Mouse (Mus musculus) limb, embryonic 13.5 days (tissue): ENCODE results near the gene Celf2. TPM values are rescaled to one million over a fixed set of nuclear protein-coding genes. Genes with fewer than 3 reads are reported as not detected.

ENCODE experiments used
- ATAC-seq: fragments of 200-750 bp; cut with Nextera tagmentation; 2 replicates; pipeline ENCODE4 v1.8.0; 2017; ENCODE audit warnings: low read depth, moderate number of reproducible peaks, moderate TSS enrichment; ENCODE audit not compliant: low FRiP score
- H3K27ac ChIP-seq: fragments of 300-500 bp; sonication (generic); 2 replicates; pipeline ENCODE4 v1.5.1; 2015; ENCODE audit warnings: inconsistent platforms, mild to moderate bottlenecking, moderate library complexity
- H3K27me3 ChIP-seq: fragments of 300-500 bp; sonication (generic); 2 replicates; pipeline ENCODE4 v1.6.1; 2015; ENCODE audit warnings: mild to moderate bottlenecking, inconsistent platforms
- H3K36me3 ChIP-seq: fragments of 300-500 bp; sonication (generic); 2 replicates; pipeline ENCODE4 v1.6.1; 2015; ENCODE audit warnings: inconsistent platforms, mild to moderate bottlenecking, moderate library complexity
- H3K4me1 ChIP-seq: fragments of 300-500 bp; sonication (generic); 2 replicates; pipeline ENCODE4 v1.6.1; 2015; ENCODE audit warnings: inconsistent platforms
- H3K4me2 ChIP-seq: fragments of 300-500 bp; sonication (generic); replicated peaks from 2 replicates; pipeline ENCODE4 v1.6.1; 2015; ENCODE audit warnings: inconsistent platforms, mild to moderate bottlenecking, moderate library complexity
- H3K4me3 ChIP-seq: fragments of 300-500 bp; sonication (generic); 2 replicates; pipeline ENCODE4 v1.5.1; 2015; ENCODE audit warnings: moderate library complexity, mild to moderate bottlenecking, inconsistent platforms
- H3K9ac ChIP-seq: fragments of 300-500 bp; sonication (generic); 2 replicates; pipeline ENCODE4 v1.6.1; 2015; ENCODE audit warnings: mild to moderate bottlenecking, inconsistent platforms
- H3K9me3 ChIP-seq: fragments of 300-500 bp; sonication (generic); 2 replicates; pipeline ENCODE4 v1.6.1; 2016; ENCODE audit warnings: inconsistent platforms
- WGBS: fragments of 180-500 bp; shearing (Covaris S2); methylation state at CpG from one replicate; pipeline ENCODE4 v1.1.7; 2015; 5-methylcytosine and 5-hydroxymethylcytosine counted together
- polyA plus RNA-seq: library from polyadenylated mRNA; unstranded; fragments of >200 nt; fragmentation: Nextera tagmentation; extraction: Ambion mirVana; gene quantifications from 2 replicates; pipeline ENCODE4 v1.2.1, GENCODE M21; 2015

Gene Celf2
- polyA plus RNA-seq, 1 experiment from 2014 or later = 68.8 TPM

- no peaks in the 10 kb centered on the region for H3K36me3 ChIP-seq
- H3K9me3 ChIP-seq = no peaks in the 10 kb centered on the region
- H3K9ac ChIP-seq = no peak overlapping the region
- no peak overlapping the region for H3K27ac ChIP-seq
- 34% methylated on average over 1 of the region's 1 CpGs for WGBS
- ATAC-seq = no peak
- H3K4me3 ChIP-seq = no peak overlapping the region
- H3K27me3 ChIP-seq = no peaks in the 10 kb centered on the region
- no peaks in the 10 kb centered on the region for H3K4me1 ChIP-seq
- H3K4me2 ChIP-seq = no peak overlapping the region
These were observed 10.1 kb upstream of the Celf2 start for GRCm38 (mm10) chr2:7519473-7519872.

- no peaks in the 10 kb centered on the region for H3K9me3 ChIP-seq
- H3K4me1 ChIP-seq = no peaks in the 10 kb centered on the region
- H3K9ac ChIP-seq = no peak overlapping the region
- H3K27me3 ChIP-seq = no peaks in the 10 kb centered on the region
- H3K4me2 ChIP-seq = no peak overlapping the region
- H3K36me3 ChIP-seq = no peaks in the 10 kb centered on the region
- no peak for ATAC-seq
- H3K4me3 ChIP-seq = no peak overlapping the region
- H3K27ac ChIP-seq = no peak overlapping the region
These were observed 15.9 kb downstream of the Celf2 start for GRCm38 (mm10) chr2:7493420-7493819.

GRCm38 (mm10) chr2:7484974-7485373 lies 24.4 kb downstream of the Celf2 start:
- no peak for ATAC-seq
- H3K27ac ChIP-seq = no peak overlapping the region
- WGBS = 80% methylated on average over 2 of the region's 2 CpGs
- no peaks in the 10 kb centered on the region for H3K27me3 ChIP-seq
- H3K4me1 ChIP-seq = no peaks in the 10 kb centered on the region
- no peaks in the 10 kb centered on the region for H3K9me3 ChIP-seq
- no peaks in the 10 kb centered on the region for H3K36me3 ChIP-seq
- no peak overlapping the region for H3K4me3 ChIP-seq
- H3K9ac ChIP-seq = no peak overlapping the region
- no peak overlapping the region for H3K4me2 ChIP-seq

- Histone ChIP-seq H3K4me3 (no peak overlapping the region), H3K9ac (no peak overlapping the region), H3K36me3 (no peaks in the 10 kb centered on the region), H3K9me3 (no peaks in the 10 kb centered on the region), H3K27me3 (no peaks in the 10 kb centered on the region), H3K4me1 (no peaks in the 10 kb centered on the region), H3K27ac (no peak overlapping the region), H3K4me2 (no peak overlapping the region)
- 70% methylated on average over 4 of the region's 4 CpGs for WGBS
- no peak for ATAC-seq
These were observed 27.3 kb downstream of the Celf2 start for GRCm38 (mm10) chr2:7482062-7482461.

GRCm38 (mm10) chr2:7460329-7461056 lies 48.9 kb downstream of the Celf2 start:
- no peaks in the 10 kb centered on the region for H3K9me3 ChIP-seq

GRCm38 (mm10) chr2:7438721-7439282 lies 70.6 kb downstream of the Celf2 start:
- Histone ChIP-seq H3K27me3 (no peaks in the 10 kb centered on the region), H3K4me1 (no peaks in the 10 kb centered on the region), H3K4me3 (no peak overlapping the region), H3K36me3 (no peaks in the 10 kb centered on the region), H3K9ac (no peak overlapping the region), H3K9me3 (no peaks in the 10 kb centered on the region), H3K4me2 (no peak overlapping the region), H3K27ac (no peak overlapping the region)
- ATAC-seq = no peak
- 81% methylated on average over 8 of the region's 8 CpGs for WGBS

More at GRCm38 (mm10) chr2:7460329-7461056, 48.9 kb downstream of the Celf2 start:
- Histone ChIP-seq H3K4me2 (no peak overlapping the region), H3K36me3 (no peaks in the 10 kb centered on the region), H3K4me3 (no peak overlapping the region), H3K27ac (no peak overlapping the region), H3K4me1 (no peaks in the 10 kb centered on the region), H3K9ac (no peak overlapping the region), H3K27me3 (no peaks in the 10 kb centered on the region)
- 74% methylated on average over 5 of the region's 5 CpGs for WGBS
- ATAC-seq = no peak

GRCm38 (mm10) chr2:7426481-7426880 lies 82.9 kb downstream of the Celf2 start:
- 83% methylated on average over 1 of the region's 1 CpGs for WGBS
- Histone ChIP-seq H3K4me3 (no peak overlapping the region), H3K4me2 (no peak overlapping the region), H3K27me3 (no peaks in the 10 kb centered on the region), H3K9me3 (no peaks in the 10 kb centered on the region), H3K36me3 (no peaks in the 10 kb centered on the region), H3K27ac (no peak overlapping the region), H3K4me1 (no peaks in the 10 kb centered on the region), H3K9ac (no peak overlapping the region)
- no peak for ATAC-seq

GRCm38 (mm10) chr2:7400530-7400929 lies 108.8 kb downstream of the Celf2 start:
- Histone ChIP-seq H3K27me3 (no peaks in the 10 kb centered on the region), H3K4me1 (no peaks in the 10 kb centered on the region), H3K4me2 (no peak overlapping the region), H3K9me3 (no peaks in the 10 kb centered on the region), H3K27ac (no peak overlapping the region), H3K4me3 (no peak overlapping the region), H3K36me3 (no peaks in the 10 kb centered on the region), H3K9ac (no peak overlapping the region)
- no peak for ATAC-seq
- WGBS = 82% methylated on average over 3 of the region's 3 CpGs

GRCm38 (mm10) chr2:7395935-7396334 lies 113.4 kb downstream of the Celf2 start:
- Histone ChIP-seq H3K4me2 (peak overlapping the region; percentile 51), H3K4me1 (no peaks in the 10 kb centered on the region), H3K27me3 (no peaks in the 10 kb centered on the region), H3K27ac (no peak overlapping the region), H3K36me3 (no peaks in the 10 kb centered on the region), H3K9ac (peak overlapping the region; percentile 19; the same call in 1 of the 2 replicates), H3K9me3 (no peaks in the 10 kb centered on the region), H3K4me3 (peak overlapping the region; percentile 24)
- ATAC-seq = no peak
- WGBS = 39% methylated on average over 8 of the region's 8 CpGs

- H3K4me3 ChIP-seq = peak overlapping the region; percentile 24
- WGBS = 47% methylated on average over 7 of the region's 7 CpGs
- no peaks in the 10 kb centered on the region for H3K36me3 ChIP-seq
- H3K27me3 ChIP-seq = no peaks in the 10 kb centered on the region
- no peaks in the 10 kb centered on the region for H3K9me3 ChIP-seq
- ATAC-seq = no peak
- H3K4me2 ChIP-seq = peak overlapping the region; percentile 51
- no peak overlapping the region for H3K27ac ChIP-seq
- no peaks in the 10 kb centered on the region for H3K4me1 ChIP-seq
- peak overlapping the region; percentile 19; the same call in 1 of the 2 replicates for H3K9ac ChIP-seq
These were observed 113.9 kb downstream of the Celf2 start for GRCm38 (mm10) chr2:7395473-7395872.

- Histone ChIP-seq H3K9ac (no peak overlapping the region), H3K4me2 (no peak overlapping the region), H3K4me3 (no peak overlapping the region), H3K27me3 (no peaks in the 10 kb centered on the region), H3K9me3 (no peaks in the 10 kb centered on the region), H3K27ac (no peak overlapping the region), H3K4me1 (no peaks in the 10 kb centered on the region), H3K36me3 (no peaks in the 10 kb centered on the region)
- 87% methylated on average over 2 of the region's 2 CpGs for WGBS
- ATAC-seq = no peak
These were observed 116.9 kb downstream of the Celf2 start for GRCm38 (mm10) chr2:7392500-7392899.

- no peak overlapping the region for H3K4me2 ChIP-seq
- WGBS = 84% methylated on average over 5 of the region's 5 CpGs
- no peak overlapping the region for H3K9ac ChIP-seq
- no peak for ATAC-seq
- H3K27me3 ChIP-seq = no peaks in the 10 kb centered on the region
- H3K4me1 ChIP-seq = no peaks in the 10 kb centered on the region
- no peaks in the 10 kb centered on the region for H3K36me3 ChIP-seq
- no peak overlapping the region for H3K4me3 ChIP-seq
- H3K9me3 ChIP-seq = no peaks in the 10 kb centered on the region
- H3K27ac ChIP-seq = no peak overlapping the region
These were observed 120.1 kb downstream of the Celf2 start for GRCm38 (mm10) chr2:7389264-7389663.

GRCm38 (mm10) chr2:7378736-7379135 lies 130.6 kb downstream of the Celf2 start:
- Histone ChIP-seq H3K9ac (no peak overlapping the region), H3K4me1 (no peaks in the 10 kb centered on the region), H3K27ac (no peak overlapping the region), H3K36me3 (no peaks in the 10 kb centered on the region), H3K9me3 (no peaks in the 10 kb centered on the region), H3K27me3 (no peaks in the 10 kb centered on the region), H3K4me2 (no peak overlapping the region), H3K4me3 (no peak overlapping the region)
- WGBS = 36% methylated on average over 1 of the region's 1 CpGs
- no peak for ATAC-seq
